Mouse (Mus musculus): ENCODE results near the gene Ifitm1. TPM values are rescaled to one million over a fixed set of nuclear protein-coding genes. Genes with fewer than 3 reads are reported as not detected.

Gene Ifitm1
- total RNA-seq (2012; rRNA removed), result 0.23 TPM in 1 of 2 replicates, not detected in the other
- polyA plus RNA-seq (2012; ENCODE audit: insufficient read depth in 1 of 2, insufficient read length in 2 of 2, low read depth in 1 of 2, low replicate concordance in 2 of 2, missing spikeins in 1 of 2), result not detected

DNA sequence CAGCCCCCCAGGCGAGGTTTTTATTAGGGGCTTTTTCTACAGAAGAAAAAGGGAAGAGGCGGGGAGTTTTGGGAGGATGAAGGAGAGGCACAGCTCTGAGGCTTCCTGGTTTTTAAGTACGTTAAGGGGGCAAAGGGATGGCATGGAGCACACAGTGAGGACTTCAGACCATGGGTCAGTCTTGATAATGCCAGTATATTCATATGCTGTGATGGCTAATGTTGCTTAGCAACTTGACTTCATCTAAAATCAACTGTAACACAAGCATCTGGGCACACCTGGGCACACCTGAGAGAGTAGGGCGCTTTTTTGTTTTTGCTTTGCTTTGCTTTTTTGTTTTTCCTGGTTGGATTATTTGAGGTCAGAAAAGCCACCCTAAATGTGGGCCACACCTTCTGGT, at the start of gene Ifitm1:
Gene Ifitm1, plus strand, starts transcription at position 301 of the 400 bp plus-strand sequence.
- Histone ChIP-seq H3K4me1 (ENCODE audit: control insufficient read depth in 1 of 2, insufficient read depth in 2 of 2, low read length in 2 of 2) (no peaks in the 10 kb centered on the region), H3K79me2 (ENCODE audit: control insufficient read depth, insufficient read depth, low read length, poor library complexity) (no peaks in the 10 kb centered on the region), H3K4me3 (ENCODE audit: control insufficient read depth in 1 of 2, insufficient read depth in 1 of 2, low read depth in 2 of 2, low read length in 2 of 2) (no peak within 1 kb of the TSS), H3K9ac (ENCODE audit: control insufficient read depth, low read depth, low read length, poor library complexity, severe bottlenecking) (no peak within 1 kb of the TSS), H3K9me3 (replicated peaks; ENCODE audit: insufficient read depth, low read length) (no peaks in the 10 kb centered on the region), H3K27ac (ENCODE audit: control insufficient read depth, low read depth, low read length) (no peak within 1 kb of the TSS), H3K36me3 (ENCODE audit: control insufficient read depth in 1 of 2, insufficient read depth in 2 of 2, low read length in 2 of 2) (no peaks in the 10 kb centered on the region), H3K27me3 (ENCODE audit: control insufficient read depth in 1 of 2, insufficient read depth in 2 of 2, low read length in 2 of 2) (peaks cover 6 to 7% of the 10 kb centered on the region in 2 experiments)
- TF ChIP-seq JUND (IDR thresholded peaks at IDR 0.05; ENCODE audit: low read depth, low read length), result no peak
- TF ChIP-seq ZC3H11A (IDR thresholded peaks at IDR 0.05; ENCODE audit: low read depth, low read length), result no peak
- TF ChIP-seq UBTF (IDR thresholded peaks at IDR 0.05; ENCODE audit: borderline replicate concordance, insufficient read depth, low read depth, low read length), result no peak
- no peak for TF ChIP-seq NRF1 (IDR thresholded peaks at IDR 0.05; ENCODE audit: insufficient read depth, low read depth, low read length, poor library complexity, severe bottlenecking)
- TF ChIP-seq MEF2A (IDR thresholded peaks at IDR 0.05; ENCODE audit: extremely low read depth, insufficient replicate concordance, low read depth, low read length, poor library complexity, severe bottlenecking), result no peak
- TF ChIP-seq POLR2A (IDR thresholded peaks at IDR 0.05; ENCODE audit: control insufficient read depth in 1 of 2, insufficient read depth in 1 of 2, low read depth in 1 of 2, low read length in 2 of 2, poor library complexity in 1 of 2), result no peak
- no peak for TF ChIP-seq EP300 (IDR thresholded peaks at IDR 0.05; ENCODE audit: low read depth in 1 of 2, low read length in 2 of 2)
- no peak for TF ChIP-seq CHD2 (IDR thresholded peaks at IDR 0.05; ENCODE audit: low read length)
- no peak for TF ChIP-seq MYC (IDR thresholded peaks at IDR 0.05; ENCODE audit: low read depth, low read length)
- no peak for TF ChIP-seq POLR2AphosphoS2 (IDR thresholded peaks at IDR 0.05; ENCODE audit: low read length)
- no peak for TF ChIP-seq TCF12 (IDR thresholded peaks at IDR 0.05; ENCODE audit: low read depth, low read length)
- no peak for TF ChIP-seq SMC3 (IDR thresholded peaks at IDR 0.05; ENCODE audit: low read depth, low read length)
- no peak for TF ChIP-seq GATA1 (IDR thresholded peaks at IDR 0.05; ENCODE audit: low read depth, low read length)
- TF ChIP-seq ZNF384 (IDR thresholded peaks at IDR 0.05; ENCODE audit: low read depth, low read length), result no peak
- no peak for TF ChIP-seq CHD1 (IDR thresholded peaks at IDR 0.05; ENCODE audit: low read depth, low read length)
- TF ChIP-seq POLR2AphosphoS5 (IDR thresholded peaks at IDR 0.05; ENCODE audit: borderline replicate concordance, low read depth, low read length), result no peak
- TF ChIP-seq ETS1 (IDR thresholded peaks at IDR 0.05; ENCODE audit: low read depth, low read length), result no peak
- TF ChIP-seq BHLHE40 (IDR thresholded peaks at IDR 0.05; ENCODE audit: borderline replicate concordance, low read depth, low read length), result no peak
- TF ChIP-seq SIN3A (IDR thresholded peaks at IDR 0.05; ENCODE audit: low read length), result no peak
- DNase-seq (ENCODE audit: low read depth, low spot score), result no peak

DNA sequence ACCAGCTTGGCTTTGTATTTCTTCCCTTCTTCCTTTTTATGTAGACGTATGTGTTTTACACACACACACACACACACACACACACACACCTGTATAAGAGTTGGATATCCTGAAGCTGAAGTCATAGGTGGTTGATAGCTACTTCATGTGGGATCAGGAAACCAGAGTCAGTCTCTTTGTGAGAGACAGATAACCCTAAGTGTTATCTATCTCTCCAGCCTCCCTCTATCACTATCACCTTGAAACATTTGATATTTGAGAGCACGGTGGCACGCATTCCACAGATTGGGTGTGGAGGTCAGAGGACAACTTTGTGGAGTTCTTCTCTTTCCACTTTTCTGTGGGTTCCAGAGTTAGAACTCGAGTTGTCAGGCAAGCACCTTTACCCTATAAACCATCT, 47.1 kb upstream of the Ifitm1 start:
- Histone ChIP-seq H3K27ac (ENCODE audit: control insufficient read depth, low read depth, low read length) (no peak overlapping the region), H3K9me3 (replicated peaks; ENCODE audit: insufficient read depth, low read length) (no peaks in the 10 kb centered on the region), H3K36me3 (ENCODE audit: control insufficient read depth in 1 of 2, insufficient read depth in 2 of 2, low read length in 2 of 2) (peaks cover 0 to 4% of the 10 kb centered on the region in 2 experiments; a peak in 2 of 4 replicates), H3K4me3 (ENCODE audit: control insufficient read depth in 1 of 2, insufficient read depth in 1 of 2, low read depth in 2 of 2, low read length in 2 of 2) (no peak overlapping the region), H3K79me2 (ENCODE audit: control insufficient read depth, insufficient read depth, low read length, poor library complexity) (no peaks in the 10 kb centered on the region), H3K27me3 (ENCODE audit: control insufficient read depth in 1 of 2, insufficient read depth in 2 of 2, low read length in 2 of 2) (peaks cover 0 to 5% of the 10 kb centered on the region in 2 experiments; a peak in 3 of 4 replicates), H3K9ac (ENCODE audit: control insufficient read depth, low read depth, low read length, poor library complexity, severe bottlenecking) (no peak overlapping the region), H3K4me1 (ENCODE audit: control insufficient read depth in 1 of 2, insufficient read depth in 2 of 2, low read length in 2 of 2) (peaks cover 0 to 9% of the 10 kb centered on the region in 2 experiments; a peak in 1 of 4 replicates)
- TF ChIP-seq TAL1 (IDR thresholded peaks at IDR 0.05; ENCODE audit: low read length) (peak; percentile 10; the same call in 1 of the 2 replicates), POLR2A (IDR thresholded peaks at IDR 0.05; ENCODE audit: control insufficient read depth in 1 of 2, insufficient read depth in 1 of 2, low read depth in 1 of 2, low read length in 2 of 2, poor library complexity in 1 of 2) (no peak), GATA1 (IDR thresholded peaks at IDR 0.05; ENCODE audit: low read depth, low read length) (peak; percentile 57), TBP (IDR thresholded peaks at IDR 0.05; ENCODE audit: low read depth, low read length) (no peak), ZNF384 (IDR thresholded peaks at IDR 0.05; ENCODE audit: low read depth, low read length) (no peak), MYB (IDR thresholded peaks at IDR 0.05; ENCODE audit: low read depth, low read length) (no peak), CHD1 (IDR thresholded peaks at IDR 0.05; ENCODE audit: low read depth, low read length) (no peak), EP300 (IDR thresholded peaks at IDR 0.05; ENCODE audit: low read depth in 1 of 2, low read length in 2 of 2) (peak in 1 of 2 experiments; percentile 11; a peak in 1 of 4 replicates), HCFC1 (IDR thresholded peaks at IDR 0.05; ENCODE audit: low read depth, low read length) (no peak), TCF12 (IDR thresholded peaks at IDR 0.05; ENCODE audit: low read depth, low read length) (peak; percentile 48; the same call in 1 of the 2 replicates)
- no peak for DNase-seq (ENCODE audit: low read depth, low spot score)
